Mouse (Mus musculus) MEL (cell line): Measurements from ENCODE around the gene Adra1d. TPM values are rescaled to one million over a fixed set of nuclear protein-coding genes. Genes with fewer than 3 reads are reported as not detected.

Experiments used
- DNase-seq: peaks from one replicate; pipeline ENCODE4 v3.0.0; 2011; ENCODE audit warnings: low read depth, low spot score
- H3K27ac ChIP-seq: 2 replicates; pipeline ENCODE4 v1.5.1; 2012; ENCODE audit warnings: low read depth, mild to moderate bottlenecking, control low read depth, low read length, moderate library complexity; ENCODE audit not compliant: control insufficient read depth
- H3K27me3 ChIP-seq, 2 experiments: fragments of 150-350 bp in 1 of 2; sonication (generic) in 1 of 2; 2 replicates each; pipeline ENCODE4 v1.6.1; 2012; ENCODE audit warnings: low read length in 2 of 2, mild to moderate bottlenecking in 2 of 2, improper control_type of control experiment in 1 of 2, moderate library complexity in 1 of 2; ENCODE audit not compliant: insufficient read depth in 2 of 2, control insufficient read depth in 1 of 2
- H3K36me3 ChIP-seq, 2 experiments: 2 replicates each; pipeline ENCODE4 v1.6.1; 2012 to 2014; ENCODE audit warnings: low read length in 2 of 2, improper control_type of control experiment in 1 of 2, inconsistent platforms in 1 of 2, mild to moderate bottlenecking in 1 of 2; ENCODE audit not compliant: insufficient read depth in 2 of 2, control insufficient read depth in 1 of 2
- H3K4me1 ChIP-seq, 2 experiments: fragments of 150-350 bp in 1 of 2; sonication (generic) in 1 of 2; 2 replicates each; pipeline ENCODE4 v1.6.1; 2012; ENCODE audit warnings: low read length in 2 of 2, improper control_type of control experiment in 1 of 2, mild to moderate bottlenecking in 1 of 2; ENCODE audit not compliant: insufficient read depth in 2 of 2, control insufficient read depth in 1 of 2
- H3K4me3 ChIP-seq, 2 experiments: fragments of 150-350 bp in 1 of 2; sonication (generic) in 1 of 2; 2 replicates each; pipeline ENCODE4 v1.5.1; 2012; ENCODE audit warnings: low read depth in 2 of 2, low read length in 2 of 2, mild to moderate bottlenecking in 2 of 2, moderate library complexity in 2 of 2, control low read depth in 1 of 2, improper control_type of control experiment in 1 of 2; ENCODE audit not compliant: control insufficient read depth in 1 of 2, insufficient read depth in 1 of 2
- H3K79me2 ChIP-seq: 2 replicates; pipeline ENCODE4 v1.6.1; 2012; ENCODE audit warnings: mild to moderate bottlenecking, low read length, moderate library complexity; ENCODE audit not compliant: control insufficient read depth, poor library complexity, insufficient read depth
- H3K9ac ChIP-seq: 2 replicates; pipeline ENCODE4 v1.6.1; 2012; ENCODE audit warnings: low read depth, mild to moderate bottlenecking, control low read depth, low read length, moderate library complexity; ENCODE audit not compliant: control insufficient read depth, poor library complexity, severe bottlenecking
- H3K9me3 ChIP-seq: fragments of 150-350 bp; sonication (generic); replicated peaks from 2 replicates; pipeline ENCODE4 v1.6.1; 2012; ENCODE audit warnings: mild to moderate bottlenecking, low read length, improper control_type of control experiment, moderate library complexity; ENCODE audit not compliant: insufficient read depth
- BHLHE40 ChIP-seq: IDR thresholded peaks from 2 replicates; pipeline ENCODE4 v1.6.1; 2012; ENCODE audit warnings: low read depth, mild to moderate bottlenecking, inconsistent platforms, low read length, improper control_type of control experiment, borderline replicate concordance
- CTCF ChIP-seq, 3 experiments: IDR thresholded peaks in 2 of 3; conservative IDR thresholded peaks in 1 of 3; 2 replicates each; pipeline ENCODE4 v1.5.1; 2011 to 2012; ENCODE audit warnings: low read length in 3 of 3, low read depth in 2 of 3, mild to moderate bottlenecking in 2 of 3, improper control_type of control experiment in 1 of 3, inconsistent platforms in 1 of 3, mixed read lengths in 1 of 3, moderate library complexity in 1 of 3; ENCODE audit not compliant: control insufficient read depth in 1 of 3, insufficient read depth in 1 of 3, poor library complexity in 1 of 3, severe bottlenecking in 1 of 3
- E2F4 ChIP-seq: IDR thresholded peaks from 2 replicates; pipeline ENCODE4 v1.6.1; 2011; ENCODE audit warnings: low read depth, low read length, improper control_type of control experiment, borderline replicate concordance
- ELF1 ChIP-seq: IDR thresholded peaks from 2 replicates; pipeline ENCODE4 v1.6.1; 2014; ENCODE audit warnings: low read depth, mild to moderate bottlenecking, inconsistent platforms, low read length, improper control_type of control experiment, moderate library complexity
- EP300 ChIP-seq, 2 experiments: IDR thresholded peaks; 2 replicates each; pipeline ENCODE4 v1.6.1; 2011; ENCODE audit warnings: improper control_type of control experiment in 2 of 2, low read length in 2 of 2, low read depth in 1 of 2, mild to moderate bottlenecking in 1 of 2
- ETS1 ChIP-seq: IDR thresholded peaks from 2 replicates; pipeline ENCODE4 v1.6.1; 2012; ENCODE audit warnings: low read depth, mild to moderate bottlenecking, inconsistent platforms, low read length, improper control_type of control experiment, moderate library complexity
- GABPA ChIP-seq: IDR thresholded peaks from 2 replicates; pipeline ENCODE4 v1.6.1; 2012; ENCODE audit warnings: low read depth, mild to moderate bottlenecking, inconsistent platforms, low read length, improper control_type of control experiment, moderate library complexity
- GATA1 ChIP-seq: IDR thresholded peaks from 2 replicates; pipeline ENCODE4 v1.6.1; 2011; ENCODE audit warnings: low read depth, low read length, improper control_type of control experiment
- HCFC1 ChIP-seq: IDR thresholded peaks from 2 replicates; pipeline ENCODE4 v1.6.1; 2012; ENCODE audit warnings: low read depth, mild to moderate bottlenecking, inconsistent platforms, low read length, improper control_type of control experiment, moderate library complexity
- JUND ChIP-seq: IDR thresholded peaks from 2 replicates; pipeline ENCODE4 v1.6.1; 2011; ENCODE audit warnings: low read depth, mild to moderate bottlenecking, improper control_type of control experiment, low read length
- MAZ ChIP-seq: IDR thresholded peaks from 2 replicates; pipeline ENCODE4 v1.6.1; 2012; ENCODE audit warnings: low read depth, mild to moderate bottlenecking, inconsistent platforms, low read length, improper control_type of control experiment
- MYC ChIP-seq: IDR thresholded peaks from 2 replicates; pipeline ENCODE4 v1.6.1; 2011; ENCODE audit warnings: low read depth, mild to moderate bottlenecking, low read length, improper control_type of control experiment, moderate library complexity
- NRF1 ChIP-seq: IDR thresholded peaks from 2 replicates; pipeline ENCODE4 v1.6.1; 2014; ENCODE audit warnings: low read depth, mild to moderate bottlenecking, inconsistent platforms, low read length, improper control_type of control experiment, moderate library complexity; ENCODE audit not compliant: poor library complexity, insufficient read depth, severe bottlenecking
- POLR2A ChIP-seq, 2 experiments: IDR thresholded peaks; 2 replicates each; pipeline ENCODE4 v1.6.1; 2011 to 2012; ENCODE audit warnings: low read length in 2 of 2, mild to moderate bottlenecking in 2 of 2, control low read depth in 1 of 2, improper control_type of control experiment in 1 of 2, low read depth in 1 of 2, moderate library complexity in 1 of 2; ENCODE audit not compliant: control insufficient read depth in 1 of 2, insufficient read depth in 1 of 2, poor library complexity in 1 of 2
- TCF12 ChIP-seq: IDR thresholded peaks from 2 replicates; pipeline ENCODE4 v1.6.1; 2014; ENCODE audit warnings: low read depth, mild to moderate bottlenecking, inconsistent platforms, low read length, improper control_type of control experiment, moderate library complexity
- UBTF ChIP-seq: IDR thresholded peaks from 2 replicates; pipeline ENCODE4 v1.6.1; 2012; ENCODE audit warnings: low read depth, mild to moderate bottlenecking, inconsistent platforms, low read length, improper control_type of control experiment, moderate library complexity, borderline replicate concordance; ENCODE audit not compliant: insufficient read depth
- USF1 ChIP-seq: IDR thresholded peaks from 2 replicates; pipeline ENCODE4 v1.6.1; 2014; ENCODE audit warnings: low read depth, mild to moderate bottlenecking, inconsistent platforms, low read length, improper control_type of control experiment, moderate library complexity
- USF2 ChIP-seq, 2 experiments: IDR thresholded peaks; 2 replicates each; pipeline ENCODE4 v1.6.1; 2011 to 2012; ENCODE audit warnings: improper control_type of control experiment in 2 of 2, low read length in 2 of 2, borderline replicate concordance in 1 of 2, inconsistent platforms in 1 of 2, low read depth in 1 of 2, mild to moderate bottlenecking in 1 of 2; ENCODE audit not compliant: insufficient read depth in 1 of 2
- ZC3H11A ChIP-seq: IDR thresholded peaks from 2 replicates; pipeline ENCODE4 v1.6.1; 2012; ENCODE audit warnings: low read depth, mild to moderate bottlenecking, inconsistent platforms, low read length, improper control_type of control experiment
- ZKSCAN1 ChIP-seq: IDR thresholded peaks from 2 replicates; pipeline ENCODE4 v1.6.1; 2012; ENCODE audit warnings: low read depth, mild to moderate bottlenecking, inconsistent platforms, low read length, improper control_type of control experiment, moderate library complexity
- ZMIZ1 ChIP-seq: IDR thresholded peaks from 2 replicates; pipeline ENCODE4 v1.6.1; 2012; ENCODE audit warnings: low read depth, mild to moderate bottlenecking, inconsistent platforms, low read length, improper control_type of control experiment, moderate library complexity
- ZNF384 ChIP-seq: IDR thresholded peaks from 2 replicates; pipeline ENCODE4 v1.6.1; 2012; ENCODE audit warnings: low read depth, mild to moderate bottlenecking, inconsistent platforms, low read length, improper control_type of control experiment
- polyA plus RNA-seq, 2 experiments: library from polyadenylated mRNA; stranded (reverse) in 1 of 2; unstranded in 1 of 2; fragments of >175 nt in 1 of 2; fragments of >200 nt in 1 of 2; gene quantifications; 2 replicates each; pipeline versions ENCODE4 v1.2.1 to v1.2.4; 2012; ENCODE audit warnings: low replicate concordance in 2 of 2, low read depth in 1 of 2; ENCODE audit not compliant: insufficient read length in 2 of 2, insufficient read depth in 1 of 2, missing spikeins in 1 of 2
- total RNA-seq: library from RNA; depleted of rRNA; stranded (reverse); fragments of 300-350 nt; gene quantifications from 2 replicates; pipeline ENCODE4 v1.2.3, GENCODE M21; 2012; rRNA removed

Gene Adra1d
- total RNA-seq = not detected in 2 replicates
- polyA plus RNA-seq = not detected

GRCm38 (mm10) chr2:131561891-131562585 lies at the start of gene Adra1d:
Adra1d (minus strand) TSS chr2:131562283.
- H3K9ac ChIP-seq = no peak within 1 kb of the TSS

GRCm38 (mm10) chr2:131601881-131602280 lies 39.8 kb upstream of the Adra1d start:
- Histone ChIP-seq H3K36me3 (no peaks in the 10 kb centered on the region), H3K27me3 (no peaks in the 10 kb centered on the region), H3K27ac (no peak overlapping the region), H3K4me3 (no peak overlapping the region), H3K9me3 (no peaks in the 10 kb centered on the region), H3K9ac (no peak overlapping the region), H3K79me2 (no peaks in the 10 kb centered on the region), H3K4me1 (no peaks in the 10 kb centered on the region)
- no peak for DNase-seq
- TF ChIP-seq HCFC1 (no peak), USF1 (no peak), ETS1 (no peak), ZMIZ1 (no peak), E2F4 (no peak), ZKSCAN1 (no peak), TCF12 (no peak), CTCF (IDR thresholded peaks at IDR 0.05 in 2 of 3, conservative IDR thresholded peaks at IDR 0.05 in 1 of 3; ENCODE audit: control insufficient read depth in 1 of 3, insufficient read depth in 1 of 3, low read depth in 2 of 3, low read length in 3 of 3, poor library complexity in 1 of 3, severe bottlenecking in 1 of 3) (no peak), MYC (no peak), ZC3H11A (no peak), USF2 (IDR thresholded peaks at IDR 0.05; ENCODE audit: borderline replicate concordance in 1 of 2, insufficient read depth in 1 of 2, low read depth in 1 of 2, low read length in 2 of 2) (no peak), BHLHE40 (no peak), EP300 (IDR thresholded peaks at IDR 0.05; ENCODE audit: low read depth in 1 of 2, low read length in 2 of 2) (no peak)
- TF ChIP-seq, all 39 proteins: peak for 0

More at GRCm38 (mm10) chr2:131561891-131562585, at the start of gene Adra1d:
- H3K4me1 ChIP-seq = no peaks in the 10 kb centered on the region
- TF ChIP-seq MAZ = no peak
- no peak for TF ChIP-seq TCF12
- TF ChIP-seq GABPA = no peak
- TF ChIP-seq HCFC1 = no peak
- TF ChIP-seq ZKSCAN1 = no peak
- TF ChIP-seq NRF1 = no peak
- TF ChIP-seq POLR2A (IDR thresholded peaks at IDR 0.05; ENCODE audit: control insufficient read depth in 1 of 2, insufficient read depth in 1 of 2, low read depth in 1 of 2, low read length in 2 of 2, poor library complexity in 1 of 2) = no peak
- no peak for TF ChIP-seq JUND
- no peak for TF ChIP-seq ZNF384
- TF ChIP-seq GATA1 = no peak
- no peak for TF ChIP-seq USF2 (IDR thresholded peaks at IDR 0.05; ENCODE audit: borderline replicate concordance in 1 of 2, insufficient read depth in 1 of 2, low read depth in 1 of 2, low read length in 2 of 2)
- TF ChIP-seq ZMIZ1 = no peak
- no peak for TF ChIP-seq UBTF
- no peak for TF ChIP-seq ELF1
- no peak within 1 kb of the TSS for H3K27ac ChIP-seq
- H3K27me3 ChIP-seq = peaks cover 0 to 4% of the 10 kb centered on the region in 2 experiments; a peak in 2 of 4 replicates
- H3K4me3 ChIP-seq = no peak within 1 kb of the TSS
- H3K36me3 ChIP-seq = no peaks in the 10 kb centered on the region
- no peaks in the 10 kb centered on the region for H3K9me3 ChIP-seq
- no peak for DNase-seq
- no peaks in the 10 kb centered on the region for H3K79me2 ChIP-seq
